ENCODE assay signal across 8 mouse cellular contexts in the genomic region with DNA sequence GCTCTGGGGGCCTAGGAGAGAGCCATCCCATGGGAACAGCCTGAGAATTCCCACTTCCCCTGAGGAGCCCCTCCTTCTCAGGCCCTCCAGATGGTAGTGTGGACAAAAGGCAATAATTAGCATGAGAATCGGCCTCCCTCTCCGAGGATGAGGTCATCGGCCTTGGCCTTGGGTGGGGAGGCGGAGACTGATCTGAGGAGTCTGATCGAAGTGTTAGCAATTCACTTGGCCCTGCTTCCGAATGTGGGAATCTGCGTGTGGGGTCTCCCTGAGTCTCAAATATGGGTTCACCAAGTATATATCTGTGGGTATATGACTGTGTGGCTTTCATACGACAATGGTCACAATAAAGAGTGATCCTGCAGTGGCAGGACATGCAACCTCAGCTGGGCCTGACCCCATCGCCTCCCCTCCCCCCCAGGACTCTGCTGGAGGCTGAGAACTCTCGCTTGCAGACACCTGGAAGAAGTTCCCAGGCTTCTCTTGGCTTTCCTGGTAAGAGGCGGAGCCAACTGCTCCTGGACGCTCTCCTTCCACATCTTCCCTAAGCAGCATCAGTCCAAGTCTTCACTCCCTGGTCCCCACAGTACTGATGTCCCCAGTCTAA. TPM values are rescaled to one million over a fixed set of nuclear protein-coding genes. Genes with fewer than 3 reads are reported as not detected.
DNase-seq lines count a peak whose midpoint lies in the region; ATAC-seq and TF ChIP-seq lines count a peak whose summit lies in the region.

No protein-coding gene starts in this region.

- H3K4me1 ChIP-seq in kidney, postnatal 0 days (replicated peaks; ENCODE audit: insufficient read depth, low read length), result peaks cover 27% of the 10 kb centered on the region
- peaks cover 27% of the 10 kb centered on the region for H3K4me1 ChIP-seq in limb, embryonic 14.5 days (ENCODE audit: control insufficient read depth, insufficient read depth, low read length)
- H3K4me1 ChIP-seq in stomach, postnatal 0 days (replicated peaks; ENCODE audit: control insufficient read depth, insufficient read depth), result no peaks in the 10 kb centered on the region

- 0 out of 2 replicates have a peak overlapping the region, but pooled peaks have one; percentile 4 for H3K4me3 ChIP-seq in kidney, postnatal 0 days (replicated peaks; ENCODE audit: low read depth, low read length)
- no peak overlapping the region for H3K4me3 ChIP-seq in limb, embryonic 14.5 days (replicated peaks; ENCODE audit: low read length)
- no peak overlapping the region for H3K4me3 ChIP-seq in stomach, postnatal 0 days (ENCODE audit: low read depth, low read length)

- H3K27ac ChIP-seq in kidney, postnatal 0 days, result no peak overlapping the region
- no peak overlapping the region for H3K27ac ChIP-seq in limb, embryonic 14.5 days (replicated peaks; ENCODE audit: low read depth, low read length)
- H3K27ac ChIP-seq in stomach, postnatal 0 days (replicated peaks), result peak overlapping the region; percentile 40

- TF ChIP-seq EP300 in stomach, postnatal 0 days (optimal IDR thresholded peaks at IDR 0.05), result no peak

- H3K27me3 ChIP-seq in kidney, postnatal 0 days (ENCODE audit: insufficient read depth, low read length), result no peaks in the 10 kb centered on the region
- peaks cover 26% of the 10 kb centered on the region for H3K27me3 ChIP-seq in limb, embryonic 14.5 days (ENCODE audit: control insufficient read depth, insufficient read depth, low read length)
- H3K27me3 ChIP-seq in stomach, postnatal 0 days (ENCODE audit: control insufficient read depth, insufficient read depth, low read length), result no peaks in the 10 kb centered on the region

- WGBS in kidney, postnatal 0 days, result 34% methylated on average over 12 of the region's 12 CpGs
- WGBS in limb, embryonic 14.5 days, result 22% methylated on average over 12 of the region's 12 CpGs
- WGBS in stomach, postnatal 0 days, result 36% methylated on average over 12 of the region's 12 CpGs

- H3K9ac ChIP-seq in kidney, postnatal 0 days (ENCODE audit: low read depth, low read length), result peak overlapping the region; percentile 43; the same call in 1 of the 2 replicates
- H3K9ac ChIP-seq in limb, embryonic 14.5 days (ENCODE audit: low read depth, low read length, severe bottlenecking), result no peak overlapping the region; the same call in 1 of the 2 replicates
- H3K9ac ChIP-seq in stomach, postnatal 0 days (ENCODE audit: low read length), result no peak overlapping the region; the same call in 1 of the 2 replicates

- no peak for ATAC-seq in kidney, postnatal 0 days (replicated peaks; ENCODE audit: low FRiP score, low read depth)
- no peak for ATAC-seq in limb, embryonic 14.5 days (ENCODE audit: low FRiP score, low read depth)
- ATAC-seq in stomach, postnatal 0 days (ENCODE audit: low FRiP score, low TSS enrichment), result no peak
- no peak for ATAC-seq in granulocyte monocyte progenitor cell, adult 5-6 weeks (replicated peaks; ENCODE audit: poor library complexity, severe bottlenecking)

- peak overlapping the region; percentile 84 for H3K4me2 ChIP-seq in kidney, postnatal 0 days (ENCODE audit: low read length)
- 0 out of 2 replicates have a peak overlapping the region, but pooled peaks have one; percentile 92 for H3K4me2 ChIP-seq in limb, embryonic 14.5 days (replicated peaks; ENCODE audit: low read depth, low read length, severe bottlenecking)
- H3K4me2 ChIP-seq in stomach, postnatal 0 days (replicated peaks; ENCODE audit: low read depth), result peak overlapping the region; percentile 76

- no peak for TF ChIP-seq POLR2A in limb, embryonic 14.5 days (IDR thresholded peaks at IDR 0.05; ENCODE audit: borderline replicate concordance, extremely low read depth, insufficient read depth, insufficient read length)

- no peak for DNase-seq in kidney, postnatal 0 days (ENCODE audit: low spot score)
- no peak for DNase-seq in kidney, postnatal 10 days
- DNase-seq in heart, adult 9 months (ENCODE audit: low spot score in 2 of 2), result peak; percentile 66 to 69
- DNase-seq in limb, embryonic 14.5 days (ENCODE audit: low spot score), result no peak
- DNase-seq in stomach, postnatal 0 days (ENCODE audit: low spot score), result no peak
- no peak for DNase-seq in natural killer cell, adult 2 months (ENCODE audit: low spot score in 2 of 2)
- no peak for DNase-seq in right cerebral cortex, postnatal 25 days

- H3K36me3 ChIP-seq in kidney, postnatal 0 days (ENCODE audit: insufficient read depth, low read length), result peaks cover 7% of the 10 kb centered on the region; the same call in 1 of the 2 replicates
- no peaks in the 10 kb centered on the region for H3K36me3 ChIP-seq in limb, embryonic 14.5 days (ENCODE audit: control insufficient read depth, insufficient read depth, low read length)
- H3K36me3 ChIP-seq in stomach, postnatal 0 days (ENCODE audit: control insufficient read depth, insufficient read depth, low read length), result no peaks in the 10 kb centered on the region; the same call in 1 of the 2 replicates

- no peak for TF ChIP-seq CTCF in kidney, postnatal 0 days (IDR thresholded peaks at IDR 0.05; ENCODE audit: low read depth)
- TF ChIP-seq CTCF in stomach, postnatal 0 days (IDR thresholded peaks at IDR 0.05; ENCODE audit: low read depth), result no peak

- H3K9me3 ChIP-seq in kidney, postnatal 0 days (replicated peaks; ENCODE audit: low read length), result no peaks in the 10 kb centered on the region
- no peaks in the 10 kb centered on the region for H3K9me3 ChIP-seq in limb, embryonic 14.5 days (ENCODE audit: control insufficient read depth, low read length)
- H3K9me3 ChIP-seq in stomach, postnatal 0 days (ENCODE audit: control insufficient read depth, low read length), result no peaks in the 10 kb centered on the region

RNA-seq across cellular contexts. Expression of gene Nes, which starts 3.6 kb away (rescaled TPM):
- polyA plus RNA-seq in kidney, postnatal 0 days (2015; fragmentation: Nextera tagmentation; extraction: Ambion mirVana), result 24.6 and 28.9 TPM in 2 replicates
- polyA plus RNA-seq in limb, embryonic 14.5 days (2012; rRNA removed), result 28.4 and 36.0 TPM in 2 replicates
- 24.5 and 28.7 TPM in 2 replicates for polyA plus RNA-seq in limb, embryonic 14.5 days (2014; fragmentation: Nextera tagmentation; extraction: Ambion mirVana)
- 5.3 and 5.7 TPM in 2 replicates for polyA plus RNA-seq in stomach, postnatal 0 days (2015; fragmentation: Nextera tagmentation; extraction: Ambion mirVana)
- not detected in 2 replicates for total RNA-seq in granulocyte monocyte progenitor cell, adult 5-6 weeks (2014; fragmentation: Nextera tagmentation)
- 0.05 TPM in 1 of 2 replicates, not detected in the other for total RNA-seq in granulocyte monocyte progenitor cell, adult 5-6 weeks (2017)

RNA-seq across cellular contexts. Expression of gene Bcan, which starts 25.5 kb away (rescaled TPM):
- polyA plus RNA-seq in kidney, postnatal 0 days (2015; fragmentation: Nextera tagmentation; extraction: Ambion mirVana), result 0.14 TPM in 1 of 2 replicates, not detected in the other
- polyA plus RNA-seq in limb, embryonic 14.5 days (2012; rRNA removed), result 1.6 and 1.8 TPM in 2 replicates
- 0.39 and 0.41 TPM in 2 replicates for polyA plus RNA-seq in limb, embryonic 14.5 days (2014; fragmentation: Nextera tagmentation; extraction: Ambion mirVana)
- 0.08 and 0.18 TPM in 2 replicates for polyA plus RNA-seq in stomach, postnatal 0 days (2015; fragmentation: Nextera tagmentation; extraction: Ambion mirVana)
- not detected in 2 replicates for total RNA-seq in granulocyte monocyte progenitor cell, adult 5-6 weeks (2014; fragmentation: Nextera tagmentation)
- not detected in 2 replicates for total RNA-seq in granulocyte monocyte progenitor cell, adult 5-6 weeks (2017)

RNA-seq across cellular contexts. Expression of gene Crabp2, which starts 26.0 kb away (rescaled TPM):
- polyA plus RNA-seq in kidney, postnatal 0 days (2015; fragmentation: Nextera tagmentation; extraction: Ambion mirVana), result 20.1 and 20.9 TPM in 2 replicates
- polyA plus RNA-seq in limb, embryonic 14.5 days (2012; rRNA removed), result 176 and 192 TPM in 2 replicates
- 267 and 331 TPM in 2 replicates for polyA plus RNA-seq in limb, embryonic 14.5 days (2014; fragmentation: Nextera tagmentation; extraction: Ambion mirVana)
- polyA plus RNA-seq in stomach, postnatal 0 days (2015; fragmentation: Nextera tagmentation; extraction: Ambion mirVana), result 40.4 and 44.3 TPM in 2 replicates
- total RNA-seq in granulocyte monocyte progenitor cell, adult 5-6 weeks (2014; fragmentation: Nextera tagmentation), result not detected in 2 replicates
- not detected in 2 replicates for total RNA-seq in granulocyte monocyte progenitor cell, adult 5-6 weeks (2017)

RNA-seq across cellular contexts. Expression of gene Rrnad1, which starts 44.0 kb away (rescaled TPM):
- polyA plus RNA-seq in kidney, postnatal 0 days (2015; fragmentation: Nextera tagmentation; extraction: Ambion mirVana), result 12.1 and 12.3 TPM in 2 replicates
- polyA plus RNA-seq in limb, embryonic 14.5 days (2012; rRNA removed), result 53.6 and 61.8 TPM in 2 replicates
- polyA plus RNA-seq in limb, embryonic 14.5 days (2014; fragmentation: Nextera tagmentation; extraction: Ambion mirVana), result 15.6 and 18.7 TPM in 2 replicates
- 7.1 and 7.6 TPM in 2 replicates for polyA plus RNA-seq in stomach, postnatal 0 days (2015; fragmentation: Nextera tagmentation; extraction: Ambion mirVana)
- 20.7 and 30.7 TPM in 2 replicates for total RNA-seq in granulocyte monocyte progenitor cell, adult 5-6 weeks (2014; fragmentation: Nextera tagmentation)
- 13.6 and 13.8 TPM in 2 replicates for total RNA-seq in granulocyte monocyte progenitor cell, adult 5-6 weeks (2017)

RNA-seq across cellular contexts. Expression of gene Isg20l2, which starts 44.4 kb away (rescaled TPM):
- polyA plus RNA-seq in kidney, postnatal 0 days (2015; fragmentation: Nextera tagmentation; extraction: Ambion mirVana), result 40.4 and 42.1 TPM in 2 replicates
- 35.7 and 39.7 TPM in 2 replicates for polyA plus RNA-seq in limb, embryonic 14.5 days (2012; rRNA removed)
- polyA plus RNA-seq in limb, embryonic 14.5 days (2014; fragmentation: Nextera tagmentation; extraction: Ambion mirVana), result 26.7 and 27.0 TPM in 2 replicates
- 20.2 and 21.5 TPM in 2 replicates for polyA plus RNA-seq in stomach, postnatal 0 days (2015; fragmentation: Nextera tagmentation; extraction: Ambion mirVana)
- total RNA-seq in granulocyte monocyte progenitor cell, adult 5-6 weeks (2014; fragmentation: Nextera tagmentation), result 49.5 and 63.1 TPM in 2 replicates
- 45.7 and 51.4 TPM in 2 replicates for total RNA-seq in granulocyte monocyte progenitor cell, adult 5-6 weeks (2017)

Comparison
In these comparisons a context has a peak if more than half of its experiments do, and no peak if none do; other contexts are left out.
1. DNase-seq: peak in heart, adult 9 months (2 of 2); none in kidney, postnatal 0 days (single experiment), kidney, postnatal 10 days (single experiment), limb, embryonic 14.5 days (single experiment), stomach, postnatal 0 days (single experiment), natural killer cell, adult 2 months (0 of 2) and right cerebral cortex, postnatal 25 days (single experiment).
2. Peak in every context shown above with its lines, with median percentiles within 50 percentile points of each other: H3K4me2 ChIP-seq.